Mouse (Mus musculus) adrenal gland, postnatal 25 days (tissue): Measurements from ENCODE around the gene Cfap97d1. TPM values are rescaled to one million over a fixed set of nuclear protein-coding genes. Genes with fewer than 3 reads are reported as not detected.

Source experiments
- DNase-seq: peaks from one replicate; pipeline ENCODE4 v3.0.0; 2021; ENCODE audit warnings: mixed read lengths
- long read RNA-seq: library from polyadenylated mRNA; stranded (forward); transcript quantifications from one replicate; pipeline ENCODE4 v2.0.0, GENCODE M21; 2021
- total RNA-seq: library from RNA; stranded (reverse); gene quantifications from 2 replicates; pipeline ENCODE4 v1.2.3, GENCODE M21; 2021

Cfap97d1 gene
- total RNA-seq, result not detected in 2 replicates
- long read RNA-seq, result 0 reads

DNA sequence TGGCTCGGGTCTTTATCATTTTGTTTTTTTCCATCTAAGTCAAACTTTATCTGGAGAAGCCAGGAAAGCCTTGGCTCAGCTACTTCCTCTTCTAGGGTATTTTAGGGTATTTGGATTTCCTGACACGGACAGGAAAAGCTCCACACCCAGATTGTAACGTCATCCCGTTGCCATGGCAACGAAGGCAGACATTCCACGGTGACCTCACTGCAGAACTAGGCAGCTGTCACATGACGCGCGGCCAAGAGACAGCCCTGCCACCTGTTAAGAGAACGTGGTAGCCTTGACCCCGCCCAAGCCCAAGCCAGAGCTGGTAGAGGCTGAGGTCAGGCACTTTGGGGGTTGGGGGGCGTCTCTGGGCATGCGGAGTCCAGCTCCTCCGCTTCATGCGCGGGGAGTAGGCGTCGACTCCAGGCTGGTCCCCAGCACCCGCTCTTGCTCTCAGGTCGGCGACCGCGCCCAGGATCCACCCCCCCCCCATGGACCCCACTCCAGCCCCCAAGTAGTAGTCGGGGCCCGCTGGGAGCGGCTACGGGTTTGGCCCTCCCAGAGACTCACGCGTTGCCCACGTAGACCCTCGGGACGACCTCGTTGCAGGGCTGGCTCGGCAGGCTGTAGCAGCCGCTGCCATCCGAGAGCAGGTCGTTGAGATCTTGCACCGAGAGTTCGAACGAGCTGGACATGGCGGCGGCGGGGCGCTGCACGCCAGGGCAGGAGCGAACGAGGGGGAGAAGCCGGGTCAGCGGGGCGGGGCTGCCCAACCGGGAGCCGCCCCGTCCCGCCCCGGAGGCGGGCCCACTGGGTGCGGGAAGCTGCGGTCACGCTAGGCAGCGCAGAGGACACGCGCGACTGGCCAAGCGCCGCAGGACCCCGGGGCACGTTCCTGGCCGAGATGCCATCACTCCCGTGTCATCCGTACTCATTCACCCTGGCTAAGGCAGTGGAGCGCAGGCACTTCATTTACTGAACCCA is at the start of gene Cfap97d1:
Gene Cfap97d1, plus strand, starts transcription at position 226 of the 972 bp plus-strand sequence.
- DNase-seq, result peak; percentile 92

DNA sequence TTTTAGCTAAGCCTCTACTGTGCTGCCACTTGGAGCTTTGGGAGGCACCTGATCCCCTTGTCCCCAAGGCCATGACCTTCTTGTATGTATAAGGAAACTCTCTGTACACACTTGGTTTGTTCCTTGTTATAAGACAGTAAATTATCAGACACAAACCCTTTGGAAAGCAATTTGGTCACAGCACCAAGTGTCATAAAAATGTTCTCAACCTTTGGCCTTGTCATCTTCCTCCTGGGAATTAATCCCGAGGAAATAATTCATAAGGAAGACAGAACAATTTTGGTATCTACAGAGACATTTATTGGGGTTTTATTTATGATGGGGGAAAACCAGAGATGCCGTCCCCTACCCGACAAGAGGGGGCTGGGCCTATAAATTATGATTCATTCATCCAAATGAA is 48.3 kb upstream of the Cfap97d1 start:
- no peak for DNase-seq

DNA sequence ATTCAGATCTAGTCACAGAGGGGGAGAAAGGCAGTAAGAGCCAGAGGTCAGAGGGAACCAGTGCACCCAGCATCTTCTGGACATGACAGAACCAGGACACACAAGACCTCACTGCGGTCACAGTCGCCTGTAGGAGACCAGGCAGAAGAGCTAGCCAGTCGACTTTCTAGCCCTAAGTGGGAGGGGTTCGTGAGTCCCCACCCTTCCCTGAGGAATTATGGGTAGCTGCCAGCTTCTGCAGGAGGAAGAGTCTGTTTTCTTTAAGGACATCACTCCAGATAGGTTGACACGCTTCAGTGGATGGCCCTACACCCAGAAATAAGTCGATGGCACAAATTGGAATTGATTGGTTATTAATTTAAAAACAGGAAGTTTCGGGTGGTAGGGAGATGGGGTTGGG is 47.7 kb upstream of the Cfap97d1 start:
- DNase-seq, result no peak

DNA sequence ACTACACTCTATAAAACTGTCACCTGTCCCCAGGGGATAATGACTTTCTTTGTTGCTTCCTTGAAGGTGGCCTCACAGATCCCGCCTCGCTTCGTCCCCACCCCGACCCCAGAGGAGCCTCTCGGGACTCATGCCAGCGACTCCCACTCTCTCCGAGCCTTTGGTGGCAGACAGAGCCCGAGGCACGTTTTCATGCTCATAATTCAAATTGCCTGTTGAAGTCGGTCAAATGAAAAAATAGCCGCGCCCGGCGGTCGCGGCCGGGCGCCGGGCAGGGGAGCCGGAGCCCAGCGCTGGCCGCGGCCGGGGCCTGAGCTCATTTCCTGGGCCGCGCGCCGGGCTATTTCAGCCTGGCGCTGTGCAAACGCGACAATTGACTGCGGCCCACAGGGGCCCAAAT is 47.0 kb upstream of the Cfap97d1 start:
- DNase-seq, result peak; percentile 47

DNA sequence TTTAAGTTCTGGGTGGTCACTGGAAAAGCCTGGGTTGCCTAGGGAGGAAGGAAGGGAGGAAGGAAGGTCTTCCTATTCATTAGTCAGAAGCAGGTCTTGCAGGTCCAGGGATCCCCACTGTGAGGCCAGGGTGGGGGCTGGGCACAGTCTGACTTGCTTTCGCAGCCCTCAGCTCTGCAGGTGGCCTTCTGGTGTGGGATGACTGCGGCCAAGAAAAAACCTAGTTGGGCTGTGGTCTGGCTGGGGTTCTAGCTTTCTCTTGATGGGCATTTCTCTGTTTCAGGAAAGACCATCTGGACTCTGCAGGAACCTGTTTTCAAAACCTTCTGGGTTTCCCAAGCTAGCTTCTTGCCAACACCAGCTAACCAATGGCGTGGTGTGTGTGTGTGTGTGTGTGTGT is 41.0 kb upstream of the Cfap97d1 start:
- peak; percentile 32 for DNase-seq

DNA sequence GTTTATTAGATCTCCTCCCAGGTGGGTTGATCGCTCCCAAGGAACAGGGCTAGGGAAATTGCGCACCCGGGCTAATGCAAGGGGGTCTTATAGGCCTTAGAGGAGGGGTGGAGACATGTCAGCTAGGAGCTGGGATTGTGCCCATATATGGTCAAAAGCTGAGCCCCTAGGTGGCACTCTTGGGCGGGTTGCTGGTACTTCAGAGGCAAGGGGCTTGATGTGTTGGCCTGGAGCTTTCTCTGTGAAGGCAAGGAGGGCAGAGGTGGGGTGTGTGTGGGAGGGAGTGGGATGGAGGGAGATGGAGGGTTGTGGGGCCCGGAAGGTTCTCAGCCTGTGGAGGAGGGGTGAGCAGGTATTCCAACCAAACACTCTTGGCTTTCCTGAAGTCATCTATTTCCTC is 37.6 kb upstream of the Cfap97d1 start:
- no peak for DNase-seq

DNA sequence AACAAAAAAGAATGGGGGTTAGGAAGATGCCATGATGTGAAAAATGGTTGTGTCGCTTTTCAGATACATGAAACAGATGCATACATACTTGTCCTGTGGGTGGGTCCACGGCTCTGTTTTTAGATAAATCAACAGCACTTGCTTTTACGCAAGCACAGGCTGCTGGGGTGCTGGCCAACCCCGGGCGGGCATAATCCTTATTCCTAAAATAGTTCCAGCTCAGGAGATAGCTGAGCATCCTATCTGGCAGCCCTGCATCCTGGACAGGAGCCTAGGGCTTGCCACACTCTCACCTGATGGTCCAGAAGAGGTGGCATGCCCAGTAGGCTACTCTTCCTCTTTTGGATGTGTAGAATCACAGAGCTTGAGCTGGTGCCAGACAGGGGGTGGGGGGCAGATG is 34.1 kb upstream of the Cfap97d1 start:
- no peak for DNase-seq

DNA sequence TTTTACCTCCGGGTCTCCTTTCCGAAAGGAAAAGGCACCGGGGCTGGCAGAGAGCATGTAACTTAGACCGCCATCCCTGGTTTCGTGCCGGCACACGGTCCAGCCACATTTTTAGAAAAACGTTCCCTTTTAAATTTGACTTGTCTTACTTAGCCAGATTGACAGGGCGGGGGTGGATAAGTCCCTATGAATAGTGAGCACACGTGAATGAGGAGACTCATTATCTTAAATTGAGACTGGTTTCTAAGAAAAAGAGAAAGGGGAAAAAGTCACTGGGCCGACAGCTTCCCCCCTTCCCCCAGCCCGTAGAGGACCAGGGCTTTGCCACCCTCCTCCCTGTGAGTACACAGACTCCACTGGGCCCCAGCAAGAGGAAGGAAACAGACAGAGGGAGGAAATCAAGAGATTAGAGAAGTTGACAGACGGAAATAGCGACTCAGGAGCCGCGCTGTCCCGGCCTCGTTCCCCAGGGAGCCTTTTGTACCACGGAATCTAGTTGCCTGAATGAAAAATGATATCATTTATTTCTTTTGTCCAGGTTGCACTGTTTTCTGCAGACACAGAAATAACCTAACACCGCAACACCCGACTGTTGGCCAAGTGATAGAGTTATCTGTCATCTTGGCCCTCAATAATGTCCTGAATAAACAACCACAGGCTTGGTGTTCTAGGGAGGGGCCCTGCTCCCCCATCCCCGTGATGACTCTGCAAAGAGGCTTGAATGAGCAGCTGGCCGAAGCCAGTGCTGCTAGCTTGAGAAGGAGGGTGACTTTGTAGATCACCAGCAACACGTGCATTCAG is 31.3 kb upstream of the Cfap97d1 start:
- DNase-seq, result peak; percentile 11

DNA sequence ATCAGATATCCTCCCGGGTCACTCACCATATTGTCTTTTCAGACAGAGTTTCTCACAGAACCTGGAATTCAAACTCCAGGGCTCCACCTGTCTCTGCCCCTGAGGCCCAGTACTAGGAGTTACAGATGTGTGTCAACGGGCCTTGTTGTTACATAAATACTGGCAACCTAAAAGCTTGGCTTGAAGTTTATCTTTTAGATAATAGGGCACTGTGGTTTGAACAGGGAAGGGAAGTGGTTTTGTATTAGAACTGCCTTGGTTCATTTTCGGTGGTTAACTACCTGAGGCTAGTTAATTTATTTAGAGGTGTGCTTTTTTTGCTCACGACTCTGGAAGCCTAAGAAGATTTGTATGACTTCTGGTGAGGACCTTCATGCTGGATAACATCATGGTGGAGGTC is 30.6 kb upstream of the Cfap97d1 start:
- no peak for DNase-seq

DNA sequence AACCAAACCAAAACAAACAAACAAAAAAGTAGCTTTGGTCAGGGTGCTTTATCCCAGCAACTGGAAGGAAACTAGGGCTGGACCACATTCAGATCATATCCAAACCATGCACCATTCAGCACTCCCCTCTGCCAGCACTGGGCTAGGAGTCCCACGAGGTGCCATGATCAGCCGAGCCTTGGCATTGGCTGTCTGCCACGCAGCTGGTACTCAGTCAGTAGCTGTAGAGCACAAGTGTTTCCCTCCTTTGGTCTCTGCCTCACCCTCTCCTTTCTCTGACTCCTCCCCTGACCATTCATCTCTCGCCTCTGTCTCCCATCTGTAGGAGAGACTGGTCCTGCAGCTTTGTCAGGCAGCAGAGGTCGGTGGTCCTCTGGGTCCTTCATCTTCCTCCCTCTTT is 26.6 kb upstream of the Cfap97d1 start:
- DNase-seq, result no peak

DNA sequence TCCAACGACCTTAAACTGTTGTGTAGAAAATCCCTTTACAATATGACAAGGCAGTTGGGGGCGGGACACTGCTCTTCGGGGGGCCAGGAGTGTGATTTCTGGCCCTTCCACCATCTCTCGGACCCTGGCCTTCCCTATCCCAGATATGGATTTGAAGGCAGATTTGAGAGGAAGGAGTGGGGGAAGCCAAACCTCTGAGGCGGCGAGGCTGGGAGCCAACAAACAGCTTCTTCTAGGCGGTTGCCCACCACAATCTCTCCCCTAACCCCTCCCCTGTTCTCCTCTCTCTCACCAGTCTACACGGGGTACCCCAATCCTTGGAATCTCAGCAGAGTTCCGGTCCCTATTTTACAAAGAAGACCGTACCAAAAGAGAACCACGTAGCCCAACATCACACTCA is 21.0 kb upstream of the Cfap97d1 start:
- no peak for DNase-seq

DNA sequence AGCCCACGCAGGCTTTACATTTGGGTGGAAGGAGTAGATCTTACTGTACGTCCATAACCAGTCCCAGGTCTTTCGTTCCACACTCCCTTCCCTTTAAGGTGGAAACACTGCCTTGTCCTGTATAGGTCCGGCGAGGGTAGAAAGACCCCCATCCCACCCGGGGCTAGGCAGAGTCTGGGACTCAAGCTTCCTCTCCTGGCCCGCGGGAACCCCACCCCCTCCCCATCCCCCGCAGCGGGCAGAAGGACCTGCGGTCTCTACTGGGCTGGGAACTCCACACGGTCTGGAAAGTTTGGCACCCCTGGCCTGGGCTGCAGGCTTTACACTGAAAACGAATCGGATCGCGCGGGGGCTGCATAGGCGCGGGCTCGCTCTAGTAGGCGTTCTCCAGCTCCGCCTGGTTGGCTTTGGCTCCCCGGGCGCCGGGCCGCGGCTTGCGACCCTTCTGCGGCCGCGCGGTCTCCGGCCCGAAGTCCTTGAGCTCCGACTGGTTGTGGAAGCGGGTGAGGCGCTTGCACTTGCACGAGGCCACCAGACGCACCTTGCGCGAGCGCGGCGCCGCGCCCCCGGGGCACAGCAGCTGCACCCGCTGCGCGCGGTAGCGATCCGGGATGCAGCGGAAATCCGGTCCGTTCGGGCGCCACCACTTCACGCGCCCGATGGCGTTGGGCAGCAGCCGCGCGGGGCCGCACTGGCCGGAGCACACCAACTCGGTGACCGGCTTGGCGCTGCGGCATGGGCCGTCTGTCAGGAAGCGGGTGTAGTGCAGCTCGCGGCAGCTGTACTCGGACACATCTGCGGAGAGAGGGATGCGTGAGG is 20.4 kb upstream of the Cfap97d1 start:
- DNase-seq, result peak; percentile 43

DNA sequence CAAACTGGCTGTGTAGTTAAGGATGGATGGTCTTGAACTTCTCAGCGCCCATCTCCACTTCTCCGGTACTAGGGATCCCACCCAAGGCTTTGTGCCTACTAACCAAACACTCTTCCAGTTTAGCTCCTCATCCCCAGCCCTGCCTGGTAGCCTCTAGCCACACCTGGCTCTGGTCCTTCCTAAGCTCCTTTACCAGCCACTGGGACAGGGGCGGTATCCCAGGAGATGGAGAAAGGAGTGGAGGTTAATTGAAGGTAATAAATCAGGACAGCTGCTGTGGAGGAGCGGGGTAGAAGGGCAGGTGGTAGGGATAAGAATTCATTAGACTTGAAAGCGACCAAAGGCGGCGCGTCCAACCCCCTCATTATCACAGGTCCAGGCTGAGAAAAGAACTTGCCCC is 19.4 kb upstream of the Cfap97d1 start:
- no peak for DNase-seq

DNA sequence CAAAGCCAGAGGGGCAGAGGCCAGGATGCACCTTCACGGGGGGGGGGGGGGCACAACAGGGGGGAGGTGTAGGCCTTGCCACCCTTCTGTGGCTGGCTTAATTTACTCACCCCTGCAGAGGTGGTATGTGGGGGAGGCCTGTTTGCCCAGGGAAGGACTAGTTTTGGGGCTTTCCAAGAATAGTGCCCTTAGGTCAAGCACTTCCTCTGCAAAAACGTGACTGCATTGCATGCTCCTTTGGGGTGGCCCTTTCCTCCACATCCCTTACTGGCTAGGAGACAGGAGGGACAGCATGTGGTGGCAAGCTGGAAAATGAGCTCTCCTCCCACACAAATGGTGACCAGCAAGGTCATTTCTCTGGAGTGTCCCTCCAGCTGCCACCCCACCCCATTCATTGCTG is 18.5 kb upstream of the Cfap97d1 start:
- DNase-seq, result no peak

DNA sequence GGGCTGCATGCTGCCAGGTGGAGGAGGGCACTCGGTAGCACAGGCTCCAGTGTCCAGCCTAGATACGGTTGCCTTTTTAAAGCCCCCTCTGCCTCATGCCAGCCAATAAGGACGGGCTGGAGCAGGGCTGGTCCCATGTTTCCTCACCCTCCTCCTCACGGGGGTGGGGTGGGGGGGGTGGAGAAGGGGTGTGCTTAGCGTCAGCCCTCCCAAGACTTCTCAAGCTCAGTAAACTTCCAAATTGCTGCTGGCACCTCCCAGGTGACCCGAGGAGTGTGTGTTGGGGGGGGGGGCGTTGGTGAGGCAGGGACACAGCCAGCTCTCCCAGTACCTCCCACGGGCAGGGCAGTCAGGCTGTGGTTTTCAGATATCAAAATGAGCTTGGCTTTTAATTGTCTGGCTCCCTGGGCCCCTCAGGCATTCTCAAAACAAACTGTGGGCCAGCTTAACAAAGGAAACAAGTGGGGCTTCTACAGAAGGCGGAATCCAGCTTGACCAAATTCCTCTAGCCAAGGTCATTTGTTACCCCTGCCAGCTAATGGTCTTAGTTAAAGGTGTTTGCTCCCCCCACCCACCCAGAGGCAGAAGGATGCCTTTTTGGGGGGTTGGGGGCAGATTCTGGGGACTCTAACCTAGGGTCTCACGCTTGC is 17.0 kb upstream of the Cfap97d1 start, which contains the start of gene Sost:
Gene Sost, minus strand, starts transcription at position 51 of the 650 bp plus-strand sequence.
- DNase-seq, result no peak

DNA sequence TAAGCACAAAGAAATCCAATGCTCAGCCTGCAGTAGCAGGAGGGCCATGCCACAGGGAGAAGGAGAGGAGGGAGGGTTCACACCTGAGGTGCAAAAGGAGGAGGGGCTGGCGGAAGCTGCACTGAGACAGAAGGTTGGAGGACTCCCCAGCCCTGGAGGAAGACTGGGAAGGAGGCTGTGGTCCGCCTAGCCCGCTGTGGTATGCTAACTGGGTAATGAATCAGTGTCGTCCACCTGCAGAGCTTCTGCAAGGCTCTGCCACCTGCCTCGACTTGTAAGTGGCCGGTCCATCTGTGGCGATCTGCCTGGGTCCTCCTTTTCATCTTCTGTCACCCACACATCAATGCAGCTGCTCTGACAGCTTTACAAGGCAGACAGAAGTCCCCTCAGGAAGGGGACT is 15.8 kb upstream of the Cfap97d1 start:
- no peak for DNase-seq

DNA sequence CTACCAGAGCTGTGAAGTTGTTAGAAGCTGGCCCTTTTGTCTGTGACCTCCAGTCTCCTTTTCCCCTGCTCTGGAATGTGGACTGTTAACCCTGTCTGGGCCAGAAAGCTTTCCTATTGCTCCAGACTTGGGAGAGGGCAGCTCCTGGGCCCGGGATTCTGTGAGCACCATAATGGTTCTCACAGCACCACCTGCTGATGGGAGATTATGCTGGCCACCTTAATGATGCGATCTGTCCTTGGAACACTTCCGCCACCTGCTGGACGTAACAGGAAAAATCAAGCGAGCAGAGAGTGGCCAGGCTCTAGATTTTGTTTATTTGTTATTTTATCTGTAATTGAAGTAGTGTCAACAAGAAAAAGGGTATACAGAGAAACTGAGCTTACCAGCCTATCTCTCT is 15.3 kb upstream of the Cfap97d1 start:
- peak; percentile 76 for DNase-seq

DNA sequence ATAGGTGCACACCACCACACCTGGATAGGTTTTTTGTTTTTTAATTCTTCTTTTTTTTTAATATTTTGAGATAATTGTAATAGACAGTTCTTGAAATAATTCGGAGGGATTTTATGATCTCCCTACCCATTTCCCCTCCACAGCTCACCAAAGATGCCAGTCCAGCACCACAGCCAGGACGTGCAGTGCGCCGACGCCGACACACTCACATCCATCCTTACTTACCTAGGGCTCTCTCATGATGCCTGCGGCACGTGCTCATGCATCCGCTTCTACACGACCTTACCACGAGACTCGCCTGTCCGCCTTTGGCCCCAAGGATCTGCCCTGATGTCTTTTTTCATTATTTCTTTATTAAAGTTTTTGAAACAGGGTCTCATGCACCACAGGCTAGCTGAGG is 14.2 kb upstream of the Cfap97d1 start:
- no peak for DNase-seq

DNA sequence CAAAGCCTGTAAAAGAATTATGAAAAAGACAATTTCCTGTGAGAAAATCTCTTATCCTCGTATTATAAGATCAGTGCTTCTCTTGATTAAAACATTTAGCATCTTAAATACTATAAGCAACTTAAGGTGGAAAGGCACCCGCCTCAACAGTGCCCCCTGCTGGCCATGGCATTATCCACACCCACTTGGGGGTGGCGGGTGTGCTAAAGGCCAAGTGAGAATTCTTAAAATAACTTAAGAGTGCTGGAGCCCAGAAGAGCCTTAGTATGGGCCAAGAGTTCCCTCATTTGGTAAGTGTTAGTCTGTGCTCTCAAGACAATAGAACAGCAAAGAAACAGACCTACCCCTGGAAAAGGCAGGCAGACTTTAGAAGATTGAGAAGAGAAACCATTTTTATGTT is 12.7 kb upstream of the Cfap97d1 start:
- DNase-seq, result peak; percentile 60

DNA sequence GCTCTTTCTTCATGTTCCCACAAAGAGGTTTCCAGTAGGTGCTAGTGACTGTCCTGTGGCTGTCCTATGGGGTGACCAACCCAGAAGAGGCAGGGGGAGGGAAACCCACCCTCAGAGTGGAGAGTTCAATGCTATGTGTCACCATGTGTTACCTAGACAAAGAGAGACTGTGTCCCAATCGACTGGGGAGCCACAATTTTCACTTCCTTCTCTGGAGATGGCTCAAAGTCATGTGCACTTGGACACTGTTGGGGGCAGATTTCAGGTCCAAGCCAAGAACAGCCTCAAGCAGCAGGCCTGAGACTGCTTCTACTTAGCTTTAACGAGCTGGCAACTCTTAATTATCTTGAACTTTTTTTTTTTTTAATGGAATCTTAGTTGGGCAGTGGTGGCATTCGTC is 12.0 kb upstream of the Cfap97d1 start:
- DNase-seq, result no peak

DNA sequence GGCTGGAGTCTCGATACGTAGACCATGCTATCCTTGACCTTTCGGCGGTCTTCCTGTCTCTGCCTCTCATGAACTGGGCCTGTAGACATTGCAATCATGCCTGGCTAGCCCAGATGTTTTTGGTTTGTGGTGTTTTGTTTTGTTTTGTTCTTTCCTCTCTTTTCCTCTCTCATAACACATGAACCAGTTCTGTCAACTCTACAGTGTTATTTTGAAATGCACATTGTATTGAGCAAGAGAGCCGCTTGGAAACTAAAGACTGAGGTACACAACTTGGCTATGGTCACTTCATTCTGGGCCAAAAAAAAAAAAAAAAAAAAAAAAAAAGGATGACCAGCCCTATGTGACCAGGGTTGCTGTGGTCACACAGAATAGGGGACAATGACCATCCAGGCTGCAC is 11.4 kb upstream of the Cfap97d1 start:
- DNase-seq, result no peak

DNA sequence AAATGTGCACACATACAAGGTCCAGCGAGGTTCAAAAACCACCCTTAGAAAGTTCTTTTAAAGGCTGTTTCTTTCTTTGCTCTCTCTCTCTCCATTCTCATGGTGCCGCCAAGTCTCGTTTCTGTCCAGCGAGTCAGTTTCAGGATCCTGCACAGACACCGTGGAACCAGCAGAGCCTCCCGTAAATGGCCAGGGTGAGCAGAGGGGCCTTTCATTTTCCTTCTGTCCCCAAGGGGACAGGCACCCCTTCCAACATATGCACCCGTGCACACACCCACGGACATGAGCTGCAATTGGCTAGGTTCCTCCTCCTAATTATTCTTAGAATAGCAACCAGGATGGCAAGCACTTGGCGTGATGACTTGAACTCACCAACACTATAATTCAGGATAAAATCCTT is 10.6 kb upstream of the Cfap97d1 start:
- DNase-seq, result no peak
